Mouse (Mus musculus) brain, embryonic 18.5 days (tissue): ENCODE measurements at regions not wholly inside any gene's neighbourhood (a gene's known extent, or its start where the extent isn't known, plus 50 kb on each side); places are given as distances from the start of the nearest gene placed in this dataset.

Experiments
- DNase-seq: peaks from one replicate; pipeline ENCODE4 v3.0.0-alpha.2; 2012; ENCODE audit warnings: low read depth, low spot score

DNA sequence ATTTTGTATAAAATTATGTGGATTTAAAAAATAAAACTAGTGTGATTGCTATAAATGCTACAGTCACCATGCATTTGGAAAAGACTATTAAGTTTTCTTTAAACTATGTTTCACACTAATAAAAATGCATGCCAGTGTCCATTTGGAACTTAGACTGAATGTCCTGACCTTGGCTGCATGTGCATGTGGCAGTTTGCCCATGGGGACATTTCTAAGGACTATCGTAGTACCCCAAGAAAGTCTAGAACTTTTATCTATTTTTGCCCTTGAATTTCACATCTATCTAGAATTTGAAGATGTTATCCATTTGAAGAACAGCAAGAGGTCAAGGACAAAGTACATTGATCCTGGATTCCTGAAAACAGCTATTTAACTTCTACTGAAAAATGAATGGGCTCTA, 745.9 kb downstream of the Tmem182 start:
- DNase-seq, result no peak

DNA sequence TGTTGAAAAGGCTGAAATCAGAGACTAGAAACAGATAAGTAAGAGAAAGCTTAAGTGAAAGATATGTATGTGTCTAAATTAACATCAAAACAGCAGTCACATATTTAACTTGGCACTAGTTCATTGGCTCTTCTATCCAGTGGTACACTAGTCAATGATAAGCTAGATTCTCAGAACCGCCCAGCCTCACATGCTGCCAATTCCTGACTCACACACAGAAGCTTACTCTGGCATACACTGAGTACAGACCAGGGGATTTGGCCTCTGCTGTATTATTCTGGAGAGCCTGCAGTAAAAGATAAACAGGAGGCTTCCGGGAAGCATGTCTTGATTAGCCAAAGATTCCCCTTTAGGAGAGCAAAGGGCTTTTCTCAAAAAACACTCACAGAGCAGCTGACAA, 750.2 kb downstream of the Tmem182 start:
- peak; percentile 39 for DNase-seq

DNA sequence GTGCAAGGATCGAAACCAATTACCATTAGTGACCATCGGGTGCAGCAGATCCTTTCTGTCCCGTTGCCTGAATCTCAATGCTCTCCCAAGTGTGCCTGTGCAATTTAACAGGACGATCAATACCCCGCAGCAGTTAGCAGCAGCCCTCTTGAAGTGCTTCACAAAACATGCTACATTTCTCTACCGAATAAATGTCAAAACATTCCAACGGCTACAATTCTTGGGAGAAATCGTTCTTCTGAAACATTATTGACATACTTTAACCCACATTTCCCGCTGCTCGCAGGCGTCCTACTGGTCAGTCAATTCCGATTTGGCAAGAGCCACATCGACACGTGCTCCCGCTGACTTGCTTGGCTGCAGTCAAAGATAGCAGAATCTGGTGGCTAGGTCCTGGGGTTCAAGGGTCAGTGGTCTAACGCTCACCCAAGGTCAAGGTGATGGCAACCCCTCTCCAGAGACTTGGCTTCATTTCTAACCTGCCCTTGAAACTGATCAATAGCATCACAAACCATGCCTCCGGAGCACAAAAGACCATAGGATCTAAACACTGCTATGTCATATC, 753.8 kb downstream of the Tmem182 start:
- DNase-seq, result no peak

- DNase-seq, result no peak
Measured at GRCm38 (mm10) chr1:41559991-41560390, 754.6 kb downstream of the Tmem182 start.

- no peak for DNase-seq
Measured at GRCm38 (mm10) chr1:41603471-41603870, 798.1 kb downstream of the Tmem182 start.

- DNase-seq, result no peak
Measured at GRCm38 (mm10) chr1:41604996-41605747, 799.8 kb downstream of the Tmem182 start.

GRCm38 (mm10) chr1:41605748-41606131, 800.3 kb downstream of the Tmem182 start:
- DNase-seq, result no peak

- DNase-seq, result no peak
Measured at GRCm38 (mm10) chr1:41610783-41611182, 805.4 kb downstream of the Tmem182 start.

DNA sequence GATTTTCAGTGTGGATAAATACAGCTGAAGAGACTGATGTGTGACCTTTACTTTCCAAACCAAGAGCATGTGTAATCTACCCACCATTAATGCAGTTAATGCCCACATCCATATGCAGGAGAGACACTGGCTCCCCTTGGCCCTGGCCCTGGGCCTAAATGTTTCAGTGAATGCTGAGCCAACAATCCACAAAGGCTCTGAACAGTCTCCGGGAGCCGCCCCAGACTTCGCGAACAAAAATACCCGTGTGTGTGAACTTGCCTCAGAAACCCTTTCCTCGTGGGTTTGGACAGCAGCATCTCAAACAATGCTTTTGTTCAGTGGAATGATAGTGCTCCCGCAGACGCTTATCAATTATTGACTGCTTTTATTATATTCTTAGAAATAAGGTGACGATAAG, 846.4 kb downstream of the Tmem182 start:
- DNase-seq, result no peak

- no peak for DNase-seq
Measured at GRCm38 (mm10) chr1:41652210-41652609, 846.8 kb downstream of the Tmem182 start.

GRCm38 (mm10) chr1:41652646-41653427, 847.4 kb downstream of the Tmem182 start:
- DNase-seq, result peak; percentile 73

GRCm38 (mm10) chr1:41674086-41674485, 868.7 kb downstream of the Tmem182 start:
- DNase-seq, result no peak

DNA sequence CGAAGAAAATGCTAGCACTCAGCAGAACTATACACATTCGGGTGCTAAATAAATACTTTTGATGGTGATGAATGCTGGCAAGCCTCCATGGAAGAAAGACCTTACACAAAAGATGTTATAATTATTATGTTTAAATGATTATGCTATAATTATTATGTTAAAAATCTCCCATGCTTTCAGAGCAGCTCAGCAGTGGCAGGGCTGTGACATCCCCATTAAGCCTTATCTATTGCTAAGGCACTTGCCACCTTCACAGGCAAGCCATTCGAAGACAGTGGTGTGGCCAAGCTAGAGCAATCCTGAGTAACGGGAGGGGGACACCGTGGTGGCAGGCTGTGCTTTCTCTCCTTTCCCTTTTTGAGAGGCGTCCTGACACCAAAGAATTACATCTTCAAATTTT, 869.9 kb downstream of the Tmem182 start:
- no peak for DNase-seq

GRCm38 (mm10) chr1:41705692-41706091, 900.3 kb downstream of the Tmem182 start:
- no peak for DNase-seq

DNA sequence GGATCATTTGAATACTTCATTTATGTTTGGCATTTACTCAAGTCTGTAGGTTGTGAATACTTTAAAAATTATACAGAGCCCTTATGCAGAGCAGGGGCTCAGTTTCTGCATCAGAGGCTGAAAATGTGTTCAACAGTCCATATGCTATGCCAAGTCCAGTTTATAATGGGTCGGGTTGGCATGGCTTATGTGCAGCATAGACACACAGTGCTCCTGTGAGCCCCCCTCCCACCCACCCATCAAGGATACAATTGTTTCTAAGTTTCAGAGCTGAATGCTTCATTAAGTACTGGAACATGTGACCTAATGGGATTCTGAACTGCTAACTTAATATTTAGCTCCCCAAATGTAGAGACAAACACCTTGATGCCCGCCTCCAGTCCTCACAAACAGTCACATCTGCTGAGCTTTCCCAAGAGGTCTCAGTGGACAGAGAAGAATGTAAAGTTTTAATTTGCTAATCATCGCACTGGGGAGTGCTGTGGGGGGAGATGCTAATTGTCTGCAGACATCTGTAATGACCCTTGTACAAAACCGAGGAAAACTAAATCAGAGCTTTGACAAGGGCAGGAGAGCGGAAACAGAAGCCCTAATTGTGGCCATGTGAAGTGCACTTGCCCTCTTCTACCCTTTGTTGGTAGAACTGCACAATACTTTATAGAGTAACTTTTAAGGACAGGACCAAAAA, 937.4 kb downstream of the Tmem182 start:
- DNase-seq, result no peak

- no peak for DNase-seq
Measured at GRCm38 (mm10) chr1:41743332-41743710, 937.9 kb downstream of the Tmem182 start.

GRCm38 (mm10) chr1:41744531-41744930, 939.1 kb downstream of the Tmem182 start:
- DNase-seq, result no peak

DNA sequence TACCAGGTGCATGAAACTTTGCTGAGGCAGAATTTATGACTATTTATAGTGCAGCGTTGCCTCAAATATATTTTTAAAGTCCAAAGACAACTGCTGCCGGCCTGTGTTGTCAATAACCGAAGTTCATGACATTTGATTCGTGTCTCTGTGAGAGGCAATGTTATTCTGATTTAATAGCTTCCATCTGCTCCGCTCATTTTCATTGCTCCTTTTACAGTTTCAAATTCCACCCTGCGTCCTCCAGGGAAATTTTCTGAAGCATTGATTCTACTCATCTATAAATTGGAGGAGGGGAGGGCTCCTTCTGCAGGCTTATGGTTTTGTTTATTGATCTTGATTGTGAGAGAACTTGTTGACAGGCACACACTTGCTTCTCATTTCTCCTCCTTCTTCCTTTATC, 936.2 kb upstream of the Pou3f3 start:
- no peak for DNase-seq
